Mouse (Mus musculus) MEL-GATA-1-ER (cell line): ENCODE measurements around the gene Tef.

Experiments used
- DNase-seq: peaks from one replicate; pipeline ENCODE4 v3.0.0-alpha.2; 2012; ENCODE audit warnings: low read depth; ENCODE audit errors: extremely low read depth

Tef gene

DNA sequence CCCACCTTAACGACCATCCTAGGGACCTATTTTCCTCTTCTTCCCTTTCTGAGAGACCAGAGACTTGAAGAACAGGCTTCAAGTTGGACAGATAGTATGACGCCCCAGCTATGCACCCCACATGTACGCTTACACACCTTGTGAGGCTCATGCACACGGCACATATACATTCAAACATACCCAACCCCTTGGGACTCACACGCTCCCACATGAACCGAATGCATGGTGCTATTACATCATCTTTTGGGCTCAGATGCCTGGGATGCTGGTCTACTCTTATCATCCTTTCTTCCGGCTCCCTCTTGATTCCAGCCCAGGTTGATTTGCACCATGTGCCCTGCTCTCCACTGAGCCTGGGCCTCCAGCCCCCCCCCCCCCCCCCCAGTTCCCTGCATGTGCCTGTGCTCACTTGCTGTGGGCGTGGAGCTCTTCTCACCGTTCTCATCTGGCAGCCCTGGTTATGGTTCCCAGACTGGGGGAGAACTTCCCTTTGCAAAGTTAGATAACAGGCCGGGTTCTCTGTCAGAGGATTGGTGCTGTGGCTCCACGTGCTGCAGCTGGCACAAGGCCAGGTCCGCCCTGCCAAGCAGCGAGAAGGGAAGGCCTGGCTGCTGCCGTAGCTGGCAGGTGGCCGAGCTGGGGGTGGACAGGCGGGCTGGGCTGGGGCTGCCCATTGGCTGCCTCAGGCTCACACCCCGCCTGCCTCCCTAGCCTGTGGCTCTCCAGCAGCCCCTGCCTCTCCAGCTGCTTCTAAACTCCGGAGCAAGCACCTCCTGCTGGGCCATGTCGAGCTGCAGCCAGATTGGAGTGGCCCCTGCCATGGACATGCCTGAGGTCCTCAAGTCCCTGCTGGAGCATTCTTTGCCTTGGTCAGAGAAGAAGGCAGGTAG is at the start of gene Tef:
Tef (plus strand) TSS at position 421 of the 890 bp plus-strand sequence.
- peak; percentile 98 for DNase-seq

DNA sequence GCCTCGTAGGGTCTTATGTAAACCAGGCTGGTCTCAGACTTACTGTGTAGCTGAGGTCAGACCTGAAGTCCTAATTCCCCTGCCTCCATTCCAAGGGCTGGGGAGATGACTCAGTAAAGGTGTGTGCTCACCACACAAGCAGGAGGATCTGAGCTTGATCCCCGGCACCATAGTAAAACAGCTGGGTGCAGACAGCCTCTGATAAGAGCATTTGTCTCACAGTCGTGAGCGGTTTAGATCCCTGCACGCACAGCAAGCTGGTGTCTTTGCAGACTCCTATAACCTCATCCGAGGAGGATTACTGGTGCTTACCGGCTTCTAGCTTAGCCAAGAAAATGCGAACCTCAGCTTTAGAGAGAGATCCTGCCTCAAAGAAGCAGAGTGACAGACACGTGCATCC is 48.6 kb upstream of the Tef start:
- no peak for DNase-seq

DNA sequence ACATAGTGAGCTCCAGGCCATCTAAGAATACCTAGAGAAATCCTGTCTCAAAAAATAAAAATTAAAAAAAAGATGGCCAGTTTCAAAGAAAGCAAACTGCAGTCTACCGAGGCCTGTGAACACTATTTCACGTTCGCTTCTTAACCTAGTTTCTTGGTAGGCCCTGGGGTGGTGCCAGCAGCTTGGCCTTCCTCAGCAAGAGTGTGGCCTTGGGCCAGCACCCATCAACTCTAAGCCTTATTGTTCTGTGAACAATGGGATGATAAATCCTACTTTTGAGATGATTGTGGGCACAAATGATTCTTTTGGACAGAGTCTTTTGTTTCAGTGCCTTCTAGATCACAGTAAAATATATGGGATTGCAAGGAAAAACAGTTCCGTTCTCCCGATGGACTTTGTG is 43.5 kb upstream of the Tef start:
- DNase-seq, result no peak

DNA sequence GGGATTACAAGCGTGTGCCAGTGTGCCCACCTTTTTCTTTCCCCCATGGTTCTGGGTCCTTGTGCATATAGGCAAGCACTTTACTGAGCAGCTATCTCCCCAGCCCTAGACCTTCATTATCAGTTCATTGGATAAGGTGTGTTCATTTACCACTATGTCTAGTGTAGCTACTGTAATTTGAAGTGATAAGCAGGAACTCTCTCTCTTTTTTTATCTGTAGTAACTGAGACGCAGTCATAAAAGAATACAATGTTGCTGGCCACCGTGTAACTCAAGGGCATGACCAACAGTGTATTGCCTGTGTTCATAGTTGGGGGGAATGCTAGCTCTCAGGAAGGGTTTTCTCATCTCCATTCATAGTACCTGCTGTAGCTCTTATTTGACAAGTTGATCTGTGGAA is 42.7 kb upstream of the Tef start:
- no peak for DNase-seq

DNA sequence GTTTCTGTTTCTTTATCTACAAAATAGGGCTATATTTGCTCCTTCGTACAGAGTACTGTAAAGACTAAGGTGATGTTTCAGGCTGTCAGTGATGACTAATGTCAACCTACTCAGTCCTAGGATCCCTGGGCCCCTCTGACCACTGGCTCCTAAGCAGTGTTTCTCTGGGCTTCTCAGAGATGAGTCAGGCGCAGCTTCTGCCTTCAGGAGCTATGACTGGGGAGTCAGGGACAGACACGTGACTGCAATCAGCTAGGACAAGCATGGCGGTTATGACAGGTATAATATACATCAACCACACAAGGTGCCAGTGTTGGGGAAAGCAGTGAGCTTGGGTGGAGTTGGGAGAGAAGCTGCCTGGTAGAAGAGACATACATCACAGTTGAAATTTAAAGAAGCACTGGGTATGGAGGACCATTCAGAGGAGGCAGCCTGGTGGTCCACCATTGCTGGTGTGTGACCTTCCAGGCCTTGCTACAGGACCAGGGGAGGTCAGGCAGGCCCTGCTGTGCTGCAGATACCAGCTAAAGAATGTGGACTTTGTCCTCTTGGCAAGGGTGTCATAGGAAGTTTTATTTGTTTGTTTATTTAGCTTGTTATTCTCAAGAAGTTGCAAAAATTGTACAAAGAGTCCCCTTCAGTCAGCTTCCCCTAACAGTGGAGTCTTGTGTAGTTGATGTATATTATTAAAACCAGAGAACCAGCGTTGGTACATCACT is 41.7 kb upstream of the Tef start:
- no peak for DNase-seq

DNA sequence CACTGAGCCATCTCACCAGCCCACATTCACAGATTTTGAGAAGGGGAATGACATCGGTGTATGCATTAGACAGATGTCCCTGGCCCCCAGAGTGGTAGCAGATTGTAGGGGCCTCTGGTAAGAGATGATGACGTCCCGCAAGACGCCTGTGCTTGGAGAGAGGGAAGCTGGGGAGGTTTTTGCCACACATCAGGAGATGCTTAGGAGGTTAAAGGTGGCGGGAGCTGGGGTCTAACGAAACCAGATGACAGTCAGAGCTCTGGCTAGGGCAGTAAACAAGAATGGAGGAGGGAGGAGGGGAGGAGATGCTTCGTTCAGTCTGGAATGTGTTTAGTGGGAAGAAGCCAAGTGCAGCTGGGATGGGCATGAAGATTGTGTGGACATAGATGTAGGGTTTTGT is 40.8 kb upstream of the Tef start:
- no peak for DNase-seq

DNA sequence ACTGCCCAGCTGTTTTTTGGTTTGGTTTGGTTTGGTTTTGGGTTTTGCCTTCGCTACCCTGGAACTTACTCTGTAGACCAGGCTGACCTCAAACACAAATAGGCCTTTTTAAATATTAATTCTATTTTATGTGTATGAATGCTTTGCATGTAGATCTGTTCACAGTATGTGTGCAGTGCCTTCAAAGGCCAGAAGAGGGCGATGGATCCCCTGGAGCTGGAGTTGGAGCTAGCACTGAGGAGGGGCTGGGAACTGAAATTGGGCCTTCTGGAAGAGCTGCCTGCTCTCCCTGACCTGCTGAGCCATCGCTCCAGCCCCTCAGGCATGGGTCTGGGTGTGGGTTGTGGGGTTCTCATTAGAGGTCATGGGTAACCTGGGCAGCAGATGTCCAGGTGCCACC is 40.3 kb upstream of the Tef start:
- no peak for DNase-seq

DNA sequence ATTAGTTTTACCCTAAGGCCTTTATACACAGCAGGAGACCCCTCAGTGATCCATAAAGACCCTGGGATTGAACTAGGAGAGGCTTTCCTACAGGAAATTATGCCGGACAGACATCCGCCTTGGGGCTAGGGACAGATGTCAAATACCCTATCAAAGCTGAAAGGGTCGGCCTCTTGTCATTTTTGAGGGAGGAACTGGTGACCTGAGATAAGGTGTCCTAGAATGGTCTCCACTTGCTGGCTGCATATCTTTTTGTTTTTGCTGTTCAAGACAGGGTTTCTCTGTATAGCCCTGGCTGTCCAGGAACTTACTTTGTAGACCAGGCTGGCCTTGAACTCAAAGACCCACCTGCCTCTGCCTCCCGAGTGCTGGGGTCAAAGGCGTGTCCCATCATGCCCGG is 37.6 kb upstream of the Tef start:
- DNase-seq, result peak; percentile 32

DNA sequence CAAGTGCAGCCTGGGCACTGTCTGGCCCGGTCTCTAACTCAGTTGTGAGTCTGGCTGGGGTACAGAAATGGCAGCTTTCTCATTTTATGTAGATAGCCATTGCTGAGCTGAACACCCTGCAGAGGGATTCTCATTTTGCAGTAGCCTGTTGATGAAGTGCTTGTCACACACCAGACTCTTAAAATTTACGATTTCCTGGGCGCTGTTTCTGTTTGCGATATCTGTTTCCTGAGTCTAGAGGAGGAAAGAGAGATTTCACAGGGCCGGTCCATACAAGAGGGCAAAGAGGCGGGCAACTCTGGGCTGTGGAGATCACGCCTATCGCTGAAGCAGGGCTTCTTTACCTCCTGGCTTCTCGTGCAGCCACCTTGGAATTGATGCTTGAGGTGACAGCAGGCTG is 36.6 kb upstream of the Tef start:
- peak; percentile 62 for DNase-seq

DNA sequence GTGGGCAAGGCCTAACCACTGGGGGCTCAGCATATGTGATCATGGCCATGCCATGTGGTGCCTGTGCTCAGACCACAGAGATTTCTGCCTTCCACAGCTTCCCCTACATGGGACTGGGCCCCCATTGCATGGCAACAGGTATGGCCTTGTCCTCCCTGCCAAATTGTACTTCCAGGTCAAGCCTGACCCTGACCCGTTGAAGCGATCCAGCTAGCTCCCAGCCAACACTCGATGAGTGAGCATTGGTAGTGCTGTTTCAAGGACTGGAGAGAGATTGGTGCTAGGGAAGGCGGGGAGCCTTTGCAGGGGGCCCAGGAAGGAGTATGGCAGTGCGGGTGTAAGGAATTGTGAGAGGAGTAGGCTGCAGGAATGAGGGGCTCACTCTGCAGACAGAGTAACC is 35.8 kb upstream of the Tef start:
- DNase-seq, result no peak

DNA sequence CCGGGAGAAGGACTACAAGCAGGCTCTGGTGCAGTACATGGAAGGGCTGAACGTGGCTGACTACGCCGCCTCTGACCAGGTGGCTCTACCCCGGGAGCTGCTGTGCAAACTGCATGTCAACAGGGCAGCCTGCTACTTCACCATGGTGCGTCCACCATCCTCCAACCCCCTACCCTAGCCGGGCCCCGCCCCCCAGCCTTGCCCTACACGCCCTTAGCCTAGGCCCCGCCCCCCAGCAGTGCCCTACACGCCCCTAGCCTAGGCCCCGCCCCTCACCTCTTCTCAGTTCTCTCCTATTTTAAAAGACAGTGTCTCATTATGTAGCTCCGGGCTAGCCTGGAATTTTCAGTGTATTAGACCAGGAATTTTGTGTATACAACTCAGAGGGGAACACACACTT is 33.2 kb upstream of the Tef start:
- DNase-seq, result no peak

DNA sequence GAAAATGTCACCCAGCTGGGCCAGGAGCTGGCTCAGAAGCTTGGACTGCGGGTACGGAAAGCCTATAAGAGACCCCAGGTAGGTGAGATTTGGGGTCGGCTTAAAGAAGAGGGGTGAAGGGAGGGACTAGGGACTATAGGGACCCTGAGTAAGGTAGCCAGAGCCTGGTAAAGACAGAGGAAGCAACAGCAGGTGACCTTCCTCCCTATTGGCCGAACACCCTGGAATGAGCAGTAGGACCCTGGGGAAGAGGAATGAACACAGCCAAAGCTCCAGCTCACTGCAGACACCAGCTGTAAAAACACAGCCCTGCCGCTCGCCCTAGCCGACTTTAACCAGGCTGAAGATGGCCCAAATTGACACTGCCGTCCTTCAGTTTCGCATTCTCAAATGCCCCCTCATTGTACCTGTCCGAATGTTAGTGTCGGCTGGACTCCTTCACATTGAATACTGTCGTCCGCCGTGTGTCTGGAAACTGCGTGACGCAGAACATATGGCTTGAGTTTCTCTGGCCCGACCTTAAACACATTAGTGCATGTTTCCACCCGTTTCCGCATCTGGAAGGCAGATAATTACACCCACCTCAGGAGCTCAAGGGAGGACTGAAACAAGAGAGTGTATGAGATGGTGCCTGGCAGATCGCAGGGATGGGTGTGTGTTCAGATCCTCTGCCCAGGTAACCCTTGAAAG is 29.6 kb upstream of the Tef start:
- DNase-seq, result no peak

DNA sequence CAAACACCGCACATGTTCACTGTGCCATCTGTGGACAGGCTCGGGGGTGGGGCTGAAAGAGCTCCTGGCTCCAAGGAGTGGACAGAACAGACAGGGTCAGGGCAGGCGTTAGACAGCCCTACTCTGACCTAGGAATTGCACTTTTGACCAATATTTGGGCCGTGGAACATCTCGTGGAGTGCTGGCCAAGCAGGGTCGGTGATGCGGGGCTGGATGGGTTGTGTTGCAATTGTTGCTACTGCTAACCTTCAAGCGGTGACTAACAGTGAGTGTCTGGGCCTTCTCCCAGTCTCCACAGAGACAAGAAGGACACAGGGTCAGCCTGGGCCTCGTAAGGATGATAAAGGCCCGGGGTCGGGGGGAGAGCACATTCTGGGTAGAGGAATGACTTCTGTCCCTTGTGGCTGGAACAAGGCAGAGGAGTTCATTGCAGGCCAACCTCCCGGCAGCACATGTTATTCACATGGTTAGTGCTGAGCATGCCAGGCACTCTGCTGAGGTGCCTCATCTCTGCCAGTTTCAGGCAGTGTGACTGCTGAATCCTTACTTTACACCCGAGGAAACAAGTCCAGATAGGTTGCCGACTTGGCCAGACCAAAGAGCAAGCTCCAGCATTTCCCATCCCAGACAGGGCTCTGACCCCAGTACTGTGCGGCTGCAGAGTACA is 27.6 kb upstream of the Tef start:
- DNase-seq, result no peak

DNA sequence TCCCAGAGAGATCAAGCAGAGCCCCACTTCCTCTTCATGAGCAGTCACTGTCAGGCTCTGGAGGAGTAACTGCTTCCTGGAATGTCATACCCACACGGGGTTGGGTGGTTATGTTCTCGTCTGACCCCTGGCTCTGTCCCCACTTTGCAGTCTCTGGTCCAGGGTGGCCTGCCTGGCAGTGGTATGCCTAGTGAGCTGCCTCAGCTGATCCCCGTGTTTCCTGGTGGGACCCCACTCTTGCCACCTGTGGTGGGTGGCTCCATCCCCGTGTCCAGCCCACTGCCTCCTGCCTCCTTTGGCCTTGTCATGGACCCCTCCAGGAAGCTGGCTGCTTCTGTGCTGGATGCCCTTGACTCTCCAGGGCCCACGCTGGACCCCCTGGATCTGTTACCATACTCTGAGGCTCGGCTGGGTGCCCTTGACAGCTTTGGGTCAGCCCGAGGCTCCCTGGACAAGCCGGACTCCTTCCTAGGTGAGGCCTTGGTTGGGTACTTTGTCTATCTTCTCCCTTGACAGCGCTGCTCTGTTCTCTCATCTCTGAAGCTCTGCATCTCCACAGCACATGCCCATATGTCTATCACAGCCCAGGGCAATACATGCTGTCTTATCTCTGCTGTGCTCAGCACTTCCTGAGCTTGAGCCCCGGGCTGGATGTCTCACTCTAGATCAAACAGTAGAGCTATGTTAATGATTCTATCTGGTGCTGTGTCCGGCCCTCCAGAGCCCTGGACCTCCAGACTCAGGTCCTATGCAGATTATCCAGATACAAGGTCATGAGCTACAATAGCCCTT is 25.4 kb upstream of the Tef start:
- no peak for DNase-seq

DNA sequence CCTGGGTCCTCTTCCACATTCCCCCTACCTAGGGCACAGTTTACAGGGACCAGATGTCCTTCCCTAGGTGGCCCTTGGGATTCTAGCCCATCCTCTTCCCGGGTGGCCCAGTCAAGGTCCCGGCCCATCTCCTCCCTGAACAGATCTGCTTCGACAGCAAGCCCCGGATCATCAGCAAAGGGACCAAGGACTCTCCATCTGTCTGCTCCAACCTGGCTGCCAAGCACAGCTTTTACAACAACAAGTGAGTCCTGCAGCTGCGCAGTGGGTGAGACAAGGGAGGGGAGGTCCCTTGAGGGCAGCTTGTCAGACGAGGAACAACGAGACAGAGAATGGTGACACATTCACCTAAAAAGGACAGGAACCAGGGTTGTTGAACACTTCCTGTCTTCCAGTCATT is 20.4 kb upstream of the Tef start:
- no peak for DNase-seq

DNA sequence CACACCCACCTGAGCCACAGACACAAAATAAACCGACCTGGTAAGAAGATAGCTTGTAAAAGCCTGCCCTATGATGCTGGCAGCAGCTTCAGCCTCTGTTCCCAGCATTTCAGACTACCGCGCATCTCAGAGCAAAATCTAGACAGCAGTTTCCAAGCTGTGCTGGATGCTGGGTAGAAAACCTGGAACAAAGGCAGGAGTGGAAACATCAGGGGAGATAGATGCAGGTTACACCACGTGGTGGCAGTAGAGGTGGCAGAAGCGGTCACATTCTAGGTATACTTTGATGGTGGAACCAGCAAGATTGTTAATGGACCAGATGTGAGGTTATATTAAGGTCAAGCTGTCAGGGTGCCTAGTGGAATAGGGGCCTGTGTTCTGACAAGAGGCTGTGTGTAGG is 17.5 kb upstream of the Tef start:
- no peak for DNase-seq

DNA sequence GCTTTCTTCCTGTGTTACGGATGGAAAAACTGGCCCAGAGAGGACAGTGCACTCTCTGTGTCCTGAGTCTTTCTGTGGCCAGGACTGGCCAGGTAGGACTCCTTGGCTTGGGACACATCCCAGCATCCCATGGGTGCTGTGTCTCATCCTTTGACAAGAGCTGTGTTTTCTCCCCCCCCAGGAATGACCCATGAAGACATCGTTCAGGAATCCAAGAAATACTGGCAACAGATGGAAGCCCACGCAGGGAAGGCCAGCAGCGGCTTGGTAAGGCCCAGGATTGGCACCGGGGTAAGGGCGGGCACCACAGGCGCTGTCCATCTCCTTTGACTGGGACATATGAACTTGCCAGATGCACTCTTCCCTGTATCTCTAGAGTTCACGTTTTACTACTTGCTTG is 16.5 kb upstream of the Tef start:
- DNase-seq, result no peak

DNA sequence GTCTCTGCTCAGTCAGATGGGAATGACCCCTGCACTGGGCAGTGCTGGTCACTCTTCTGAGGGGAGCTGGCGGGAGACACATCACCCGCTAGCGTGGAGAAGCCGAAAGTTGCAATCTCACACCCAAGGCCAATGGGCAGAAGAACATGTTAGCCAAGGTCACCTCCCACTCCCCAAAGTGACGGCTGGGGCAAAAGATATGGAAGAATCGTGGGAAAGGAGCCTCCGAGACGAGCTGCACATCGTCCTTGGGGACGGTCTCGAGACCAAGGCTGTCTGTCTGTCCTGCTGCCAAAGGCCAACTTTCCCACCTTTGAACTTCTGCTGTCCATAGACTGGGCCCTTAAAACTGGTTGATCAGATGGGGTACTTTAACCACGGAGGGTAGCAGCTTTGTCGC is 14.7 kb upstream of the Tef start:
- DNase-seq, result no peak

DNA sequence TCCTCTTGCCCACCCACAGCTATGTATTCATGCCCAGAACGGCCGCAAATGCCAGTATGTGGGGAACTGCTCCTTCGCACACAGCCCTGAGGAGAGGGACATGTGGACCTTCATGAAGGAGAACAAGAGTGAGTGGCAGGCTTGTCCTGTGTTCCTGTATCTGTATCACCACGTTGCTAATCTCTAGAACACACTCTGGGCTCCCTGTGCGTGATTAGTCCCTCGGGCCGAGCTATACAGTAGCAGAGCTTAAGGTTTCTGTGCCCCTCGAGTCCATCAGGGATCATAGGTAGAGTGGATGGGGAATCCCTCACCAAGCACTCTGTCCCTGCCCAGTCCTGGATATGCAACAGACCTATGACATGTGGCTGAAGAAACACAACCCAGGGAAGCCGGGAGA is 9.8 kb upstream of the Tef start:
- DNase-seq, result no peak

DNA sequence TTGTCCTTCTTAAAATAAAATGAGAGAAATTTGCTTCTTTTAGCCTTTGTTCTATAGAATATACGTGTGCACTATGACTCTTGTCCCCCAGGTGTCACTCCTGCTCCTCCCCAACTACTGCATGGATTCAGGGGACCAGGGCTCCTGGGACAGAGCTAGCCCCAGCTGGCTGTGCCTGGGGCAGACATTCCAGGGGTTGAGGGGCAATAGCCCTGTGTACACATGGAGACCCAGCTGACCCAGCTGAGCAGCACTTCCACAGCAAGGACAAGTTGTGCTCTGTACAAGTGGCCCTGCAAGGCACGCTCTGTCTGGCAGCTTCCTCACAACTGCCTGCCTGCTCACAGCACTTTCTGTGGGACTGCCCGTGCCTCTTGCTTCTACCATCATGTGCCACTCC is 6.0 kb upstream of the Tef start:
- no peak for DNase-seq

DNA sequence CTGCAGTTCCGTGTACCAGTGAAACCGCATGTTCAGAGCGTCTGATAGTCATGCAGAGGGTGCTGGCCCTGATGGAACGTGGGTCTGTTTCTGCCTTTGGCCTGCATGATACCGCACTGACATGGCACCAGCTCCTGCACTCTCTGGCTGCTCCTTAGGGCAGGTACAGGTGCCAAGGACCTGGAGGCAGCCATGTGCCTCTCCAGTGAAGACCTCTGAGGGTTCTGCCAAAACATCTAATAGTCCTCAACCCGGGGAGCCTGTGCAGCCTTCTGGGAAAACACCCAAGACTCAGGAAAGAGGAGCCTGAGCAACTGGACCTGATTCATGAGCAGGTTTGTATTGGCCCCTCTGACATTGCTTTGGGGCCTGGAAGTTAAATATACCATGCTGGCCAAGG is 4.4 kb upstream of the Tef start:
- no peak for DNase-seq
